Mouse (Mus musculus) spleen, adult 2 months (tissue): Measurements from ENCODE around the gene Krtap4-9.

Source experiments
- CTCF ChIP-seq: fragments of 200-500 bp; IDR thresholded peaks from 2 replicates; pipeline ENCODE4 v1.5.1; 2011; ENCODE audit warnings: mild to moderate bottlenecking, inconsistent platforms; ENCODE audit not compliant: insufficient read depth, insufficient read length, insufficient replicate concordance; ENCODE audit errors: extremely low read depth
- POLR2A ChIP-seq: fragments of 200-500 bp; IDR thresholded peaks from 2 replicates; pipeline ENCODE4 v1.6.1; 2011; ENCODE audit warnings: low read depth, low read length, inconsistent platforms

- TF ChIP-seq CTCF (no peak), POLR2A (no peak)
Observed at GRCm38 (mm10) chr11:99778401-99778800, 6.6 kb upstream of the Krtap4-9 start.
